Mouse (Mus musculus) right cerebral cortex, adult 18-20 months (tissue): ENCODE results near the gene Fam129b.
A peak's percentile ranks its signal among the peaks of the same experiment; 100 is the strongest.

Experiments used
- DNase-seq: peaks from one replicate; pipeline ENCODE4 v3.0.0; 2022; ENCODE audit warnings: mixed read lengths

The Fam129b gene

GRCm38 (mm10) chr2:32860799-32861198 is 15.1 kb upstream of the Fam129b start:
- no peak for DNase-seq

- DNase-seq: no peak
Measured at GRCm38 (mm10) chr2:32863317-32863716, 12.6 kb upstream of the Fam129b start.

DNA sequence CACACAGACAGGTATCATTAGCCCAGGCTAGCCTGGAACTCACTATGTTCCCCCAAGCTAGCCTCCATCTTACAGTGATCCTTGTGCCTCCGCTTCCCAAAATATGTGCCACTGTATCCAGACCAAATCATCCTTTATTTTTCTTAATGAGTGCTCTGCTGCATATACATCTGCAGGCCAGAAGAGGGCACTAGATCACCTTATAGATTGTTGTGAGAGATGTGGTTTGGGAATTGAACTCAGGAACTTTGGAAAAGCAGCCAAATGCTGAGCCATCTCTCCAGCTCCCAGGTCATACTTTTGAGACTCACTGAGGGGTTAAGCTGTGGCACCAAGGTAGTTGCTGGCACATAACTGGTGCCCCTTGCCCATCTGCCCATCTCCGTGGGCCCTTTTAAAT is 11.2 kb upstream of the Fam129b start:
- DNase-seq: no peak

DNA sequence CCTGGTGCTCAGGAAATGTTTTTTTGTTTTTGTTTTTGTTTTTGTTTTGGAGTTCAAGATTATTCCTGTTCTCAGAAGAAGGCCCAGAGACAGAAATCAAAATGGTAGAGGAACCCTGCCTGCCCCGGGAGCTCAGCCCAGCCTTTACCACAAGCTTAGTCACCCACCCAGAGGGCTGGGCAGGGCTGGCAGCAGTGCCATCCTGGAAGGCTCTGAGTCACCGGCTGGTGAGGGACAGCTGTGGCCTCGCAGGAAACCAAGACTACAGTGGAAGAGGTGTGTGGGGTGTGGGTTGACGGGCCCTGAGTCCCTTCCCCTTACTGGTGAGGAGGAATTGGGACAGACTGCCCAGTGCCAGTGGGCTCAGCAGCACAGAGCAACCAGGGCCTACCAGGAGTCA is 8.6 kb upstream of the Fam129b start:
- DNase-seq: no peak

GRCm38 (mm10) chr2:32869721-32870274 is 6.1 kb upstream of the Fam129b start:
- no peak for DNase-seq

- no peak for DNase-seq
Measured at GRCm38 (mm10) chr2:32870275-32871100, 5.4 kb upstream of the Fam129b start.

DNA sequence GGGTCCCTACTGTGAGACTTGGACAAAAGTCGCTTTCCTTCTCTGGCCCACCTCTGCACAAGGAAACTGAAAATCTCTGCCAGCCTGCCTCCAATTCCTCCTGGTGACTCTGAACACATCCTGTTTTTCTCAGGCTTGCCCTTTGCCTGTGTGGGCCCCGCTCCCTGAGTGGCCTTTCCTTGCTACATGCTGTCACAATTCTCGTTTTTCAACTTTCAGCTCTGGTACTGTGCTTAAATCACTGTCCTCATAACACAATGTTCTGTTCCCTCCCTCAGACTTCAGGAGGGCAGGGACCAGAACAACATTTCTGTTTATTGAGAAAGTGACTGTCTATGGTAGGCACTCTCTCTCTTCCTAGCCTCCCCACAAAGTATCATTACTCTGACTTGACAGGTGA is 1.8 kb upstream of the Fam129b start:
- DNase-seq: no peak

- no peak for DNase-seq
Measured at GRCm38 (mm10) chr2:32874951-32875674, 801 bp upstream of the Fam129b start.

- no peak for DNase-seq
Measured at GRCm38 (mm10) chr2:32876490-32877302, 782 bp downstream of the Fam129b start.

DNA sequence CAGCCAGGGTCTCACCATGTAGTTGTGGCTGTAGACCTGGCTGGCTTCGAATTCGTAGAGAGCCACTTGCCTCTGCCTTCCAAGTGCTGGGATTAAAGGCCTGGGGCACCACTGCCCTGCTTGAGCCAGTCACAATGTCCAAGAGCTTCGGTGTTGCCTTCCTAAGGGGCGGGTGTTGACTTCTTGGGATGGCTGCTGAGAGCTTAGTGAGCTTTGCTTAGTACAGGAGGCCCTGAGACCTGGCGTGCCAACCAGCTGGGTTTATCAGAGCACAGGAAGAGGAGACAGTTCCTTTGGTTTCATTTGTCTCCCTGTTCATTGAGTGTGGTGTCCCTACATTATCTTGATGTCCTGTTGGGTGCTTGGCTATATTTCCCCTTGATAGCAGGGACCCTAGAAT is 1.4 kb downstream of the Fam129b start:
- no peak for DNase-seq

DNA sequence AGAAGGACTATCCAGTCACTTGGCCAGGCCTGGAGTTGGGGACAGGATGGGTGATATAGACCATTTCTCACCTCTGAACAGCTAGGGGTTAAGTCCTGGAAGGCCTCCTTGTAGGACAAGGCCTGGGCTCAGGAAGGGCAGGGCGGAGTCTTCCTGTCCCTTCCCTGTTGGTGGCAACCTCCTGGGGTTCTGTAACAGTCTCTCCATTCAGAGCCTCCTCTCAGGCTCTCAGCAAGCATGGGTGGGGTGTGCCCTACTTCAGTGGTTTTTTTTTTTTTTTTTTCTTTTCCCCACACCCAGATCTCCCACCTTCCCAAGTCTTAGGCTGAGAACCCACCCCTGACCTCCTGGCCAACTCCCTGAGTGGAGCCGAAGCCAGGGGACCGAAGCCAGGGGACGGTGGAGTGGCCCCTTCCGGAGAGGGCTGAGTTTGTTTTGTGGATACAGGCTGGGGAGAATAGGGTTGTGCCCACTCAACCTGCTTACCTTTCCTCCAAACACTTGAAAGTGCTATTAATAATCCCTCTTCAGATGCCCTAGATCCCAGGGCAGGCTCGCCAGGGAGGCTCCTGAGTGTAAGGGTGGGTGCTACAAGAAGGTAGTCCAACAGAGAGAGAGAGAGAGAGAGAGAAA is 2.0 kb downstream of the Fam129b start:
- no peak for DNase-seq

GRCm38 (mm10) chr2:32878396-32878795 is 2.5 kb downstream of the Fam129b start:
- DNase-seq: no peak

- no peak for DNase-seq
Measured at GRCm38 (mm10) chr2:32879593-32879992, 3.7 kb downstream of the Fam129b start.

GRCm38 (mm10) chr2:32881054-32881453 is 5.1 kb downstream of the Fam129b start:
- no peak for DNase-seq

- peak; percentile 60 for DNase-seq
Measured at GRCm38 (mm10) chr2:32881723-32882122, 5.8 kb downstream of the Fam129b start.

DNA sequence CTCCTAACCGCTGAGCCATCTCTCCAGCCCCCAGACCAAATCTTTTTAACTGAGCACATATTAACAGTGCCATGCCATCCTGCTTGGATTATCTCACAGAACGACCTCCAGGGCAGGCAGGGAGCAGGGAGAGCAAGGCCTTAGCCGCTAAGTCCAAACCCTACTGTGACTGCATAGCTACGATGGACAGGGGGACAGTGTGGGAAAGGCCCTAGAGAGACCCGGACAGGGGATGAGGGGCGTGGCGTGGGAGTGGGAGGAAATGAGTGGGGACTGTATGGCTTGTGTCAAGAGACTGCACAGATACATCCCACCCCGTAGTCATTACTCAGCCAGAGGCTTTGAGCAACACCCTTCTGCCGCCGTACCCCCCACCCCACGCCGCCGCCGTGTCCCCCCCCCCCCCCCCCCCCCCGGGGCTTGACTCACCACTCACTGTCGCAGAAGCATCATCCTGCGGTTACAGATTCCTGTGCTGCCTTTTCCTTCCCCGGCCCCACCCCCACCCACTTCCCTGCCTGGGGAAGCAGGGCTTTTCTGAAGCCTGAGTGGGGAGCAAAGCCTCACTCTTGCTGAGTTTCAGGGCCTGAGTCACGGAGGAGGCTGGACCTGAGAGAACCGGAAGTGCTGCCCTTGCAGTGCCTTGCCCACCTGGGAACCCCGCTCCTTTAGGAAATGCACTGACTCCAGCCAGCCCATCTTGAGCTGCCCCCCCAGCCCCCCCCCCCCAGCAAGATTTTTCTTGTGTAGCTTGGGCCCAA is 6.5 kb downstream of the Fam129b start:
- no peak for DNase-seq

DNA sequence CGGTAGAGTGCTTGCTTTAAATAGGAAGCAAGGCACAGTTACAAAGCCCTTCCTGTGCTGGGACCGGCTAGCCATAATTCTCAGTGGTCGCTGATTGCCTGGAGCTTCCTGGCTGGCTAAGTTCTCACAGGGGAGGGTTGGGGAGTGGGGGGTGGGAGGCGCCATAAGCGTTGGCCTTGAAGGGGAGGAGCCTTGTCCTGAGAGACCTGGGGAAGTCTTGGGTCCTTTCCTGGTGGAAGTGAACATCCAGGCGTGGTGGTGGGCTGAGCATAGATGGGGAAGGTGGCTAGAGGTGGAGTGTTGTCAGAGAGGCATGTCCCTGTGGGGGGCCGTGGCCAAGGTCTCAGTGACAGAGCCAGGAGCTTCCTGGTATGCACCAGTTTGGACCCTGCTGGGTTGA is 8.8 kb downstream of the Fam129b start:
- no peak for DNase-seq

DNA sequence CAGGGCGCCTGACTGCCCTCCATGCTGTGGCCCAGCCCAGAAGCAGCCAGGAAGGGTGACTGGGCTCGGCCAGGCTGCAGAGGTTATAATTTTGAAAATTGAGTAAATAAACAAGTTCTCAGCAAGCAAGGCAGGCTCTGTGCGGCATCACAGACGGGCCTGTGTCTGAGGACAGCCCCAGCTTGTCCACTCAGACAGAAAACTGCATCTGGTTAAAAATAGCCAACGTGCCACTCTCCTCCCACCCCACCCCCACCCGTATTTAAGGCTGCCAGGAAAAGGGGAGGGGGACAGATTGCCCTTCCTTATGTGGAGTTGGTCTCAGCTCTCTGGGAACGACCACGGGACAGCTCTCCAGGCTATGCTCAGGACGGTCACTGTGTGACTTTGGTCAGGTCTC is 12.1 kb downstream of the Fam129b start:
- DNase-seq: no peak

DNA sequence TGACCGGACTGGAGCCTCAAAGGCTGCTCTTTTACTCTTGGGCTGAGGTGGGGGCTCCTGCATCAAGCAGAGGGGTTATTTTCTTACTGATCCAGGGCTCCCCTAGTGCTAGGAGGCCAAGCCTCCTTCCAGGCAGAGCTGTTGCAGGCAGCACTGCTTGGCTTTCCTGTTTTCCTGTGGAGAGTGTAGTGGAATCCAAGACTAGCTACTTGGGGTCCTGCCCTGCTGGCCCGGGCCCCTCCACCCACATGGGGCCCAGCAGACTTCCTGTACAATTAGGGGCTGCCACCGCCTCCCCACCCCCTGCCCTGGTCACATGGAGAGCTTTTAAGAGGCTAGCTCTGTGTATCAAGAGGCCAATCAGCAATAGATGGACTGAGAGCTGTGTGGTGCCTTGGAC is 12.6 kb downstream of the Fam129b start:
- DNase-seq: no peak

DNA sequence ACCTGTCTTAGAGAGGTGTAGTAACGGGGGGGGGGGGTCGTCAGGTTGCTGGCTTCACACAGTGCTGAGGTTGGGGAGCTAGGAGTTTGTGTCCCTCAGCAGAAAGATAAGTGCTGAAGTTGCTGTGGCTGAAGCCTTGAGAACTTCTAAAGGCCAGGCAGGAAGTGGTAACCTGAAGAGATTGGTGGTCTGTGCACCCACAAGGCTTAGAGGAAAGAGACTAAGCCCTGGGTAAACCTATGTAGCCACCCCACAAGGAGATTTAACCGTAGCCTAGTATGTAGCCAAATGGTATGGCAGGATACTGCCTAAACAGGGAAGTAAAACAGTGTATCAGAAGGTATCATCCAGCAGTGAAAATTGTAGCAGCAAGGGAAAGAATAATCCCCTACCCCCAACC is 14.4 kb downstream of the Fam129b start:
- DNase-seq: no peak

DNA sequence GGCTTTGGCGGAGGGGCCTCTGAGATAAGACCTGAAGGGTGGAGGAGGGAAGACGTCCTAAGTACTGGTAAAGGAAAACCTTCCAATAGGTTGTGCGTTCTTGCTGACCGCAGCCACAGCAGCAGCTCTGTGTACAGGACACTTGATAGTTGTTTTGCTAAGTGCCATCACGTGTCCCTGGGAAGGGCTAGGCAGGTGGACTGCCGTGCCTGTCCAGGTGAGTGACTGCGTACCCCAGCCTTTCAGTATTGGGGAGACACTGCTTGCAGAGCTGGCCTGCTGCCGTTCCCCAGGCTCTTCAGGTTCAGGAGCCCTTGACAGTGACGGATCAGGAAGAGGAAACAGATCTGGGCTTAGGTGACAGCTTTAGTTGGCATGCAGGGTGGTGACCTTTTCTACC is 15.4 kb downstream of the Fam129b start:
- DNase-seq: no peak

GRCm38 (mm10) chr2:32892490-32892889 is 16.6 kb downstream of the Fam129b start:
- DNase-seq: no peak
